Mouse (Mus musculus): ENCODE data around the gene Pih1d1. TPM values are rescaled to one million over a fixed set of nuclear protein-coding genes. Genes with fewer than 3 reads are reported as not detected.

Gene Pih1d1
- polyA plus RNA-seq, 1 experiment from 2014 or later, result 86.2 TPM

DNA sequence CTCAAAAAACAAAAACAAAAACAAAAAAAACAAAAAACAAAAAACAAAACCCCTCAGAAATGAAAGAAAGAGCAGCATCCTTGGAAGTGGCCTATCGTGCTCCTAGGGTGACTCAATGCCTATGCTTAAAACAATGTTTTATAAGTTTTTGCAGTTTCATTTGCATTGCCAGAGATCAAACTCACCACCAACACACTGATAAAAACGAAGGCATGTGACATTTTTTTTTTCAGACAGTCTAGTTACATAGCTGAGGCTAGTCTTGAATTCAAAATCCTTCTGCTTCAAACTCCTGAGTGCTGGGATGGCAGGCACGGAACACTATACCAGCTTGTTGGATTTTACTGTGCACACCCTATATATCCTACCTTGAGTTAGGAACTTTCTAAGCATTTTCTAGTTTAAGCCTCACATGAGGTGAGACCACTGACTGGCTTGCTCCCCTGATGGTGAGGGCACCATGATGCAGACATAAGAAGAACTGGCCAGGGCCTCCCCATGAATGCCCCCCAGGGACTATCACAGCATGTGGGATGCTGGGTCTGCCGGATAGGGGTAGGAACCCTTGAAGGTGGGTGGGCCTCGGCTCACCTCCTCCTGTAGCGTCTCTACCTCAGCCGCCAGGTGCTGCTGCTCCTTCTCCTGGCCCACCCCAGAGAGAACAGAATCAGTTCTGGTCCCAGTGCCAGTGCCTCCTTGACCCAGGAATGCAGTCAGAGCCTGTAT, 38.6 kb downstream of the Pih1d1 start:
- ATAC-seq (replicated peaks; ENCODE audit: low FRiP score) (no peak), DNase-seq (ENCODE audit: low spot score) (no peak)
- peaks cover 61% of the 10 kb centered on the region for H3K27me3 ChIP-seq (replicated peaks; ENCODE audit: control insufficient read depth, insufficient read depth, low read length)
- no peak overlapping the region for H3K9ac ChIP-seq (ENCODE audit: low read depth, low read length)
- no peak overlapping the region for H3K27ac ChIP-seq (ENCODE audit: low read depth, low read length)
- H3K4me3 ChIP-seq (ENCODE audit: low read depth, low read length), result no peak overlapping the region
- 75% methylated on average over 7 of the region's 7 CpGs for WGBS
- no peak overlapping the region for H3K4me2 ChIP-seq
- no peaks in the 10 kb centered on the region for H3K36me3 ChIP-seq (ENCODE audit: control insufficient read depth, insufficient read depth, low read length)
- no peaks in the 10 kb centered on the region for H3K9me3 ChIP-seq (ENCODE audit: control insufficient read depth, low read length)
- H3K4me1 ChIP-seq (replicated peaks; ENCODE audit: control insufficient read depth, insufficient read depth, low read length), result no peaks in the 10 kb centered on the region

DNA sequence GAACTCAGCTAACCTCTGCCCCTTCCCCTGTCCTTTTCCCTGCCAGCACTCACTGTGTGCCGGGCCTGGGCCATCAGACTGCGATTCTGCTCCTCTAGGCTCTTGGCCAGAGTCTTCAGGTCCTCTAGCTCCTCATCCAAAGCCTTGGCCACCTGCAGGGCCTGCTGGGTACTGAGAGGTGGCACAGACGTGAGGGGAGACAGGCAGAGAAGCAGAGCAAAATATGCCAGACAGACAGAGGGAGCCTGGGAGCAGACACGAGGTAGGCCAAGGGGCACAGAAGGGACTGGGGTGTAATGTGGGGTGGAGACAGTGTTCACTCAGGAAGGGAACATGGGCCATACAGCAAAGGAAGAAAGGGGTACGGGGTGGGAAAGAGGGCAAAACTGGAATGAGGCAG, 39.3 kb downstream of the Pih1d1 start:
- ATAC-seq (replicated peaks; ENCODE audit: low FRiP score) (no peak), DNase-seq (ENCODE audit: low spot score) (no peak)
- no peak overlapping the region for H3K27ac ChIP-seq (ENCODE audit: low read depth, low read length)
- no peak overlapping the region for H3K4me3 ChIP-seq (ENCODE audit: low read depth, low read length)
- no peaks in the 10 kb centered on the region for H3K9me3 ChIP-seq (ENCODE audit: control insufficient read depth, low read length)
- H3K27me3 ChIP-seq (replicated peaks; ENCODE audit: control insufficient read depth, insufficient read depth, low read length), result peaks cover 54% of the 10 kb centered on the region
- no peaks in the 10 kb centered on the region for H3K36me3 ChIP-seq (ENCODE audit: control insufficient read depth, insufficient read depth, low read length)
- WGBS, result 57% methylated on average over 5 of the region's 5 CpGs
- no peaks in the 10 kb centered on the region for H3K4me1 ChIP-seq (replicated peaks; ENCODE audit: control insufficient read depth, insufficient read depth, low read length)
- no peak overlapping the region for H3K9ac ChIP-seq (ENCODE audit: low read depth, low read length)
- H3K4me2 ChIP-seq, result no peak overlapping the region

DNA sequence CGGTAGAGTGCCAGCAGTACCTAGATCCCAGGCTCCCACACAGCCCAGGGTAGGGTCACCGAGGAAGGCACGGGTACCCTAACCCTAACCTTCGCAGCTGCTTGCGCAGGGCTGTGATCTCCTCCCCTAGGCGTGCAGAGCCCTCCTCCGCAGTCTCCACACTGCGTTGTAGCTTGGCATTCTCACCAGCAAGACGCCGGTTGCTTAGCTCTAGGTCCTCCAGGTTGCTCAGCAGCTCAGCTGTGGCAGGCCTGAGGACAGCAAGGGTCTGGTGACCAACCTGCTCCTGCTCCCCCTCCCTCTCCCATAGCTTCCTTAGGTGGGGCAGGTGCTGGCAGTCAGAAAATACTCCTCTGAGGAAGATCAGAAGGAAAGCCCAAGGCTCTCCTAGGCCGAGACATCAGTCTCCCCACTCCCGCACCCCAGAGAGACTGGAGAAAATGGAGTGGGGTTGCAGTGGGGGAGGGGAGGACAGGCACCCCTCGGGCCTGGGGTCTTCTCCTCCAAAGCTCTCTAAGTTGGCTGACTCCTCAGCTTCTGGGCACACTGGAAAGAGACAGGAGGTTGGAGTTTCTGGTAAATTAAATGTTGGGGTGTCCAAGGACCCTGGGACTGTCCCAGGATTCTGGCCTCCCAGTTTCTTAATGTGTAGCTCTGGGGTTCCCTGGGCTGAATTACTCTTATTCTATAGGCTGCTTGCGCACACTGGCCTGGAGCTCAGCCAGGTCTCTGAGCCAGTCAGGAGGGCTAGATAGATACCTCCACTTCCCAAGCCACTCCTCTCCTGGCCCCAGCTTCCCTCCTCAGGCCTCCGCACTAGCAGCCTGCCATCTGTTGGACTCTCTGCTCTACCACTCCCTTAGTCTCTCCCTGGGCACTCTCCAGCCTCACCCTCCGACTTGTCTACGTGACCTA, 40.0 kb downstream of the Pih1d1 start:
- no peak for ATAC-seq (replicated peaks; ENCODE audit: low FRiP score)
- DNase-seq (ENCODE audit: low spot score), result no peak
- Histone ChIP-seq H3K36me3 (ENCODE audit: control insufficient read depth, insufficient read depth, low read length) (no peaks in the 10 kb centered on the region), H3K4me1 (replicated peaks; ENCODE audit: control insufficient read depth, insufficient read depth, low read length) (no peaks in the 10 kb centered on the region), H3K9ac (ENCODE audit: low read depth, low read length) (no peak overlapping the region), H3K9me3 (ENCODE audit: control insufficient read depth, low read length) (no peaks in the 10 kb centered on the region), H3K27me3 (replicated peaks; ENCODE audit: control insufficient read depth, insufficient read depth, low read length) (peaks cover 47% of the 10 kb centered on the region), H3K27ac (ENCODE audit: low read depth, low read length) (no peak overlapping the region), H3K4me2 (no peak overlapping the region), H3K4me3 (ENCODE audit: low read depth, low read length) (no peak overlapping the region)
- 67% methylated on average over 17 of the region's 17 CpGs for whole genome bisulfite sequencing

DNA sequence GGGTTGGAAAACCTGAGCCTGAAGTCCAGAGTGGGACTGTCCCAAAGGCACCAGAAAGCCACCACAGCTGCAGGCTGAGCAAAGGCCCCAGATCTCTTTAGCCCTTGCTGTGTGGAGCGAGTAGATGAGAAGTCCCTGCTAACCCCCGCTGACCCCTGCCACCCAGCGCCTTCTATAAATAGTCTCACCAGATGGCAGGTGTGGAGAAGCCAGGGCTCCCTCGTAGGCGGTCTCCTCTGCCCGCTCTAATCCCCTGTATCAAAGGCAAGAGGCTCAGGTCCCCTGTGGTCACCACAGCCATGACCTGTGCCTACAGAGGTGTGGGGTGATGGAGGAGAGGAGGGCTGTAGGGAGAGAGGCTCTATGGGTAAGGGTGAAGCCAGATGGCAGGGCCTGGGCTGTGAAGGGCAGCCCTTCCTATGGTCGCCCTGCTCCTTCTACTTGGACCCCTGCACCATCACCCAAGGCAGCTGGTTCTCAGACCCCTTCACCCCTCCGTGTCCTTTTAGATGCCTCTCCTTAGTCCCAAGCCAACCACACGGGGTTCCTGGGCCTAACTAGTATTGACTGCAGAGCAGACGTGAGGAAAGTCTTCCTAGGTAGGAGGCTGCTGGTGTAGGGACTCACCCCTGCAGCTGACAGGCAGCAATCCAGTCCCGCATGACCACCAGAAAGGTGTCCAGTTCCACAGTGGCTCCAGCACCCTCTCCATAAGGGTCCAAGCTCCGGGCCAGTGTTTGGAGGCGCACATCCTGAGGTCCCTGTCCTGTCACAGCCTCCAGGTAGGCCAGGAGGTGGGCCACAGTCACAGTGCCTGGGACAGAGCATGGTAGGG, 41.5 kb downstream of the Pih1d1 start:
- Histone ChIP-seq H3K36me3 (ENCODE audit: control insufficient read depth, insufficient read depth, low read length) (no peaks in the 10 kb centered on the region), H3K4me2 (no peak overlapping the region), H3K27ac (ENCODE audit: low read depth, low read length) (no peak overlapping the region), H3K9ac (ENCODE audit: low read depth, low read length) (no peak overlapping the region), H3K4me1 (replicated peaks; ENCODE audit: control insufficient read depth, insufficient read depth, low read length) (no peaks in the 10 kb centered on the region), H3K27me3 (replicated peaks; ENCODE audit: control insufficient read depth, insufficient read depth, low read length) (peaks cover 40% of the 10 kb centered on the region), H3K4me3 (ENCODE audit: low read depth, low read length) (no peak overlapping the region), H3K9me3 (ENCODE audit: control insufficient read depth, low read length) (no peaks in the 10 kb centered on the region)
- 60% methylated on average over 13 of the region's 13 CpGs for WGBS
- DNase-seq (ENCODE audit: low spot score) (no peak), ATAC-seq (replicated peaks; ENCODE audit: low FRiP score) (no peak)

DNA sequence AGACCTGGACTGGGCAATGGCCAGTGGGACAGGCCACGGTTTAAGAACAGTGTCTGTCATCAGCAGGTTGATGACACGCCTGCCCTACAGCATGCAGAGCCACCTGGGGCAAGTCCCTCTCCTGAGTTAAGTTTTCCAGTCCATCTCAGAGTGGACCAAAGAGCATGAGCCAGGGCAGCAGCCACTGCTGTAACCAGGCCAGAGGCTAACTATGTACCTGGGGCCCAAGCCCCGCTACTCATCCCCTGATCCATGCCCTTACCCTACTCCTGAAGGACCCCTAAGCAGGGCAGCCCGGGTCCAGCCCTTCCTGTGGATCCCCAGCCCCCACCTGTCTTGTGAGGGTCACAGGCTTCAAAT, 42.1 kb downstream of the Pih1d1 start:
- DNase-seq (ENCODE audit: low spot score) (no peak), ATAC-seq (replicated peaks; ENCODE audit: low FRiP score) (no peak)
- no peak overlapping the region for H3K27ac ChIP-seq (ENCODE audit: low read depth, low read length)
- peaks cover 34% of the 10 kb centered on the region for H3K27me3 ChIP-seq (replicated peaks; ENCODE audit: control insufficient read depth, insufficient read depth, low read length)
- 77% methylated on average over 4 of the region's 4 CpGs for WGBS
- H3K4me3 ChIP-seq (ENCODE audit: low read depth, low read length), result no peak overlapping the region
- no peak overlapping the region for H3K9ac ChIP-seq (ENCODE audit: low read depth, low read length)
- no peaks in the 10 kb centered on the region for H3K9me3 ChIP-seq (ENCODE audit: control insufficient read depth, low read length)
- no peaks in the 10 kb centered on the region; the same call in 1 of the 2 replicates for H3K4me1 ChIP-seq (replicated peaks; ENCODE audit: control insufficient read depth, insufficient read depth, low read length)
- H3K36me3 ChIP-seq (ENCODE audit: control insufficient read depth, insufficient read depth, low read length), result no peaks in the 10 kb centered on the region
- H3K4me2 ChIP-seq, result no peak overlapping the region

DNA sequence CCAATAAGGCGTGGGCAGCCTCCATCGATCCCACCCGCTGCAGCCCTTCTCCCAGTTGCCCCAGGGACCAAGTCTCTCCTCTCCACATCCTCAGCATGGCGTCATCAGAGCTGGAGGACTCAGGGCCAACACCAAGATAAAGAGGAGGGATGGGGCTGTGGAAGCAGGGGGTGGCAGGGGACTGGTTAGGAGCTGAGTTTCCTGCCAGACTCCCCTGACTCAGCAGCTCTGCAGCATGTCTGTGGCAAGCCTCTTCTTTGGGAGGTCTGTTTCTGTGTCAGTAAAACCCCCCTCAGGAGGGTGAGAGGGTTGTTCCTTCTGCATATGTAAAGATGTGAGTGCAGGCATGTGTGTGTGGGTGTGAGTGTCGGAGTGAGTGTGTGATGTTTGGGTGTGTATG, 42.9 kb downstream of the Pih1d1 start:
- 58% methylated on average over 5 of the region's 5 CpGs for WGBS
- Histone ChIP-seq H3K27ac (ENCODE audit: low read depth, low read length) (no peak overlapping the region), H3K4me1 (replicated peaks; ENCODE audit: control insufficient read depth, insufficient read depth, low read length) (no peaks in the 10 kb centered on the region; the same call in 1 of the 2 replicates), H3K9ac (ENCODE audit: low read depth, low read length) (no peak overlapping the region), H3K4me2 (no peak overlapping the region), H3K36me3 (ENCODE audit: control insufficient read depth, insufficient read depth, low read length) (no peaks in the 10 kb centered on the region), H3K27me3 (replicated peaks; ENCODE audit: control insufficient read depth, insufficient read depth, low read length) (peaks cover 30% of the 10 kb centered on the region), H3K4me3 (ENCODE audit: low read depth, low read length) (no peak overlapping the region), H3K9me3 (ENCODE audit: control insufficient read depth, low read length) (no peaks in the 10 kb centered on the region)
- DNase-seq (ENCODE audit: low spot score), result no peak
- ATAC-seq (replicated peaks; ENCODE audit: low FRiP score), result no peak

DNA sequence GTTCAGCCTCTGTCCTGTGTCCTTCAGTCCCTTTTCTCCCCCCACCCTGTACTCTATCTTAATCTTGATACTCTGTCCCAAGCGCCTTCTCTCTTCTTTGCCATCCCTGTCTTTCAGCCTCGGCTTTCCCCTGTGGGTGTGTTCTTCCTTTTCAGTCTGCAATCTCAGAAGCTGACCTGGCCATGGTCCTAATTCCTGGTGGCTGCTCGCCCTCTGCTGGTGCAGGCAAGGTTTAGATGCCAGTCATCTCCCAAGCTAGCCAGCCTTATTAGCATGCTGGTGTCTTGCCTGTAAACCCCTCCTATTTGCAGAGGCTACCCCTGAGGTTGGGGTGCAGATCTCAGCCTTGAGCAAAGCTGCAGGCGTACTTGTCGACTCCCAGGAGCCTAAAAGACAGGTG, 44.3 kb downstream of the Pih1d1 start:
- H3K36me3 ChIP-seq (ENCODE audit: control insufficient read depth, insufficient read depth, low read length), result no peaks in the 10 kb centered on the region
- no peak overlapping the region for H3K27ac ChIP-seq (ENCODE audit: low read depth, low read length)
- H3K4me2 ChIP-seq, result no peak overlapping the region
- 9% methylated on average over 5 of the region's 5 CpGs for WGBS
- H3K4me3 ChIP-seq (ENCODE audit: low read depth, low read length), result no peak overlapping the region
- no peak overlapping the region for H3K9ac ChIP-seq (ENCODE audit: low read depth, low read length)
- DNase-seq (ENCODE audit: low spot score) (peak; percentile 58), ATAC-seq (replicated peaks; ENCODE audit: low FRiP score) (no peak)
- H3K27me3 ChIP-seq (replicated peaks; ENCODE audit: control insufficient read depth, insufficient read depth, low read length), result peaks cover 22% of the 10 kb centered on the region
- H3K4me1 ChIP-seq (replicated peaks; ENCODE audit: control insufficient read depth, insufficient read depth, low read length), result no peaks in the 10 kb centered on the region; the same call in 1 of the 2 replicates
- no peaks in the 10 kb centered on the region for H3K9me3 ChIP-seq (ENCODE audit: control insufficient read depth, low read length)

DNA sequence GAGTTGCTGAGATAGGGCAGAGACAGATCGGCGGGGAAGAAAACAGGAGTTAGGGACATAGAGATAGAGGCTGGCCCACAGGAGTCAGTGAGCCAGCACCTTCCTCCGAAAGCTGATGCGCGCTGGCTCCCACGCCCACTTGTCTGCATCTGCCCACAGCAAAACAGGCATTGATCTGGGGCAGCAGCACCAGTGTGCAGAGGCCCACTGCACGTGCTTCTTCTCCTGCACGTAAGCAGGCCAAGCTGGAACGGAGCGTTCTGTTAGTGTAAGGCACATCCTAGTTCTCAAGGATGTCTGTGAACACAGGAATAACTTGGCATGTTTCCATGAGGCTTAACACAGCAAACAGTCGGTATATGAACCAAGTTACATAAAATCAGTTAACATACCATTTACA, 44.9 kb downstream of the Pih1d1 start:
- DNase-seq (ENCODE audit: low spot score) (no peak), ATAC-seq (replicated peaks; ENCODE audit: low FRiP score) (no peak)
- WGBS, result 75% methylated on average over 11 of the region's 11 CpGs

More for the DNA sequence above, 44.9 kb downstream of the Pih1d1 start:
- peaks cover 22% of the 10 kb centered on the region for H3K27me3 ChIP-seq (replicated peaks; ENCODE audit: control insufficient read depth, insufficient read depth, low read length)
- no peaks in the 10 kb centered on the region for H3K9me3 ChIP-seq (ENCODE audit: control insufficient read depth, low read length)
- H3K4me3 ChIP-seq (ENCODE audit: low read depth, low read length), result no peak overlapping the region
- no peak overlapping the region for H3K27ac ChIP-seq (ENCODE audit: low read depth, low read length)
- no peaks in the 10 kb centered on the region; the same call in 1 of the 2 replicates for H3K4me1 ChIP-seq (replicated peaks; ENCODE audit: control insufficient read depth, insufficient read depth, low read length)
- H3K9ac ChIP-seq (ENCODE audit: low read depth, low read length), result no peak overlapping the region
- no peaks in the 10 kb centered on the region for H3K36me3 ChIP-seq (ENCODE audit: control insufficient read depth, insufficient read depth, low read length)
- H3K4me2 ChIP-seq, result no peak overlapping the region

All from liver, embryonic 11.5 days (tissue).